Mouse (Mus musculus): ENCODE data around the gene Ccr9. TPM values are rescaled to one million over a fixed set of nuclear protein-coding genes. Genes with fewer than 3 reads are reported as not detected.

Ccr9 gene
- total and polyA plus RNA-seq, 3 experiments: 0.04 to 0.09 TPM; not detected in 1

- Histone ChIP-seq H3K4me1 (ENCODE audit: control insufficient read depth in 1 of 2, insufficient read depth in 2 of 2) (peaks cover 4 to 30% of the 10 kb centered on the region in 2 experiments), H3K4me3 (replicated peaks in 1 of 3; ENCODE audit: low read depth in 2 of 3, low read length in 2 of 3, poor library complexity in 1 of 3) (no peak overlapping the region), H3K36me3 (replicated peaks in 1 of 2; ENCODE audit: control insufficient read depth in 1 of 2, insufficient read depth in 1 of 2, low read length in 1 of 2) (no peaks in the 10 kb centered on the region), H3K9me3 (replicated peaks; ENCODE audit: low read length) (no peaks in the 10 kb centered on the region), H3K79me2 (replicated peaks; ENCODE audit: control insufficient read depth, extremely low read depth, insufficient read depth, poor library complexity, severe bottlenecking) (no peaks in the 10 kb centered on the region), H3K9ac (ENCODE audit: insufficient read depth, low read depth) (no peak overlapping the region), H3K4me2 (ENCODE audit: insufficient read depth, low read depth, poor library complexity, severe bottlenecking) (no peak overlapping the region), H3K27ac (ENCODE audit: insufficient read depth, low read depth) (no peak overlapping the region), H3K27me3 (replicated peaks) (no peaks in the 10 kb centered on the region)
- TF ChIP-seq RAD21 (IDR thresholded peaks at IDR 0.05; ENCODE audit: low read depth, low read length) (no peak), KAT2A (IDR thresholded peaks at IDR 0.05; ENCODE audit: insufficient replicate concordance, low read length) (no peak), IRF4 (IDR thresholded peaks at IDR 0.05; ENCODE audit: low read depth, low read length) (no peak), EP300 (IDR thresholded peaks at IDR 0.05; ENCODE audit: low read length) (no peak), MAZ (IDR thresholded peaks at IDR 0.05; ENCODE audit: low read depth, low read length) (no peak), RCOR1 (conservative IDR thresholded peaks at IDR 0.05; ENCODE audit: low read depth, low read length) (no peak), E2F4 (IDR thresholded peaks at IDR 0.05; ENCODE audit: insufficient replicate concordance, low read depth, low read length) (no peak), ZNF384 (IDR thresholded peaks at IDR 0.05; ENCODE audit: low read depth, low read length) (no peak), MEF2A (IDR thresholded peaks at IDR 0.05; ENCODE audit: borderline replicate concordance, low read depth, low read length) (no peak), ZC3H11A (IDR thresholded peaks at IDR 0.05; ENCODE audit: low read depth, low read length) (no peak), BHLHE40 (IDR thresholded peaks at IDR 0.05; ENCODE audit: low read depth, low read length) (no peak)
- no peak for DNase-seq (ENCODE audit: extremely low read depth)
- dilution Hi-C loops (cut with MboI; ENCODE audit: extremely low pct_ligation_motif_present, extremely low pct_unique_long_range_greater_than_20kb, low sequenced_read_pairs) (no loop called here), in situ Hi-C loops (cut with MboI; ENCODE audit: low pct_ligation_motif_present, low pct_unique_long_range_greater_than_20kb, low sequenced_read_pairs) (no loop called here)
These were observed 80.4 kb downstream of the Ccr9 start for GRCm38 (mm10) chr9:123758645-123759044.

- in situ Hi-C loops (cut with MboI; ENCODE audit: low pct_ligation_motif_present, low pct_unique_long_range_greater_than_20kb, low sequenced_read_pairs): loop anchor here (10.0 kb wide), 1 partner anchor 46 kb away; the partner anchor contains the start of gene Lztfl1
- no peak overlapping the region for H3K4me2 ChIP-seq (ENCODE audit: insufficient read depth, low read depth, poor library complexity, severe bottlenecking)
- TF ChIP-seq JUN (IDR thresholded peaks at IDR 0.05; ENCODE audit: insufficient read depth, low read depth, low read length) (no peak), BHLHE40 (IDR thresholded peaks at IDR 0.05; ENCODE audit: low read depth, low read length) (no peak), ETS1 (conservative IDR thresholded peaks at IDR 0.05; ENCODE audit: low read depth, low read length) (no peak), POLR2AphosphoS2 (IDR thresholded peaks at IDR 0.05; ENCODE audit: low read depth, low read length) (no peak), EP300 (IDR thresholded peaks at IDR 0.05; ENCODE audit: low read length) (no peak), SIN3A (IDR thresholded peaks at IDR 0.05; ENCODE audit: low read length) (no peak), GABPA (IDR thresholded peaks at IDR 0.05; ENCODE audit: insufficient replicate concordance, low read depth, low read length) (no peak), E2F4 (IDR thresholded peaks at IDR 0.05; ENCODE audit: insufficient replicate concordance, low read depth, low read length) (no peak), ELF1 (IDR thresholded peaks at IDR 0.05; ENCODE audit: low read depth, low read length) (no peak), RCOR1 (conservative IDR thresholded peaks at IDR 0.05; ENCODE audit: low read depth, low read length) (no peak), TBP (conservative IDR thresholded peaks at IDR 0.05; ENCODE audit: low read depth, low read length) (no peak), ZKSCAN1 (IDR thresholded peaks at IDR 0.05; ENCODE audit: borderline replicate concordance, low read depth, low read length) (no peak), USF1 (IDR thresholded peaks at IDR 0.05; ENCODE audit: low read depth, low read length) (no peak), MAFK (IDR thresholded peaks at IDR 0.05; ENCODE audit: insufficient replicate concordance, low read length) (no peak), ZC3H11A (IDR thresholded peaks at IDR 0.05; ENCODE audit: low read depth, low read length) (no peak), MAX (IDR thresholded peaks at IDR 0.05; ENCODE audit: low read length) (no peak)
- DNase-seq (ENCODE audit: extremely low read depth): no peak
- no peaks in the 10 kb centered on the region for H3K27me3 ChIP-seq (replicated peaks)
- dilution Hi-C loops (cut with MboI; ENCODE audit: extremely low pct_ligation_motif_present, extremely low pct_unique_long_range_greater_than_20kb, low sequenced_read_pairs): no loop called here
- H3K4me3 ChIP-seq (replicated peaks in 1 of 3; ENCODE audit: low read depth in 2 of 3, low read length in 2 of 3, poor library complexity in 1 of 3): no peak overlapping the region
- peaks cover under 1 to 29% of the 10 kb centered on the region in 2 experiments; a peak in 3 of 4 replicates for H3K4me1 ChIP-seq (ENCODE audit: control insufficient read depth in 1 of 2, insufficient read depth in 2 of 2)
- H3K79me2 ChIP-seq (replicated peaks; ENCODE audit: control insufficient read depth, extremely low read depth, insufficient read depth, poor library complexity, severe bottlenecking): no peaks in the 10 kb centered on the region
- H3K9me3 ChIP-seq (replicated peaks; ENCODE audit: low read length): no peaks in the 10 kb centered on the region
- H3K9ac ChIP-seq (ENCODE audit: insufficient read depth, low read depth): no peak overlapping the region
- H3K27ac ChIP-seq (ENCODE audit: insufficient read depth, low read depth): no peak overlapping the region
- no peaks in the 10 kb centered on the region for H3K36me3 ChIP-seq (replicated peaks in 1 of 2; ENCODE audit: control insufficient read depth in 1 of 2, insufficient read depth in 1 of 2, low read length in 1 of 2)
These were observed 82.6 kb downstream of the Ccr9 start for GRCm38 (mm10) chr9:123760806-123761205.
